Mouse (Mus musculus): ENCODE results near the gene Mbl1.

DNA sequence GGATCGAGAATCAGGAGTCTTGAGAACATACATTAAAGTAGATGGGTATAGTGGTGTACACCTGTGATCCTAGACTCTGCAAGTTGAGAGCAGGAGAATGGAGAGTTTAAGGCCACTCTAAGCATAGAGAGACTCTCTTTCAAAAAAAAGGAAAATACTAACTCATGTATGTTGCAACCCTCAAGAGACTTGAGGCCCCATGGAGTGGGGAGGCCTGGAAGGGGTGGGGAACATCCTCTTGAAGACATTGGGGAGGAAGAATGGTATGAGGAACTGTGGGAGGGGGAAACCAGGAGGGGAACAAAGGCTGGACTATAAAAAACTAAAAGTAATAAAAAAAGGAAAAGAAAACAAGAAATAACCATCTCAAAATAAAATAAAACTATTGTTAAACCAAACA lies 17.3 kb downstream of the Mbl1 start:
- TF ChIP-seq EP300 (optimal IDR thresholded peaks at IDR 0.05) (no peak), CTCF (IDR thresholded peaks at IDR 0.05; ENCODE audit: low read depth) (no peak)
